Mouse (Mus musculus): ENCODE data around the gene Hsp90ab1. TPM values are rescaled to one million over a fixed set of nuclear protein-coding genes. Genes with fewer than 3 reads are reported as not detected.

The Hsp90ab1 gene
- polyA plus RNA-seq, 1 experiment, result 1,606 TPM

DNA sequence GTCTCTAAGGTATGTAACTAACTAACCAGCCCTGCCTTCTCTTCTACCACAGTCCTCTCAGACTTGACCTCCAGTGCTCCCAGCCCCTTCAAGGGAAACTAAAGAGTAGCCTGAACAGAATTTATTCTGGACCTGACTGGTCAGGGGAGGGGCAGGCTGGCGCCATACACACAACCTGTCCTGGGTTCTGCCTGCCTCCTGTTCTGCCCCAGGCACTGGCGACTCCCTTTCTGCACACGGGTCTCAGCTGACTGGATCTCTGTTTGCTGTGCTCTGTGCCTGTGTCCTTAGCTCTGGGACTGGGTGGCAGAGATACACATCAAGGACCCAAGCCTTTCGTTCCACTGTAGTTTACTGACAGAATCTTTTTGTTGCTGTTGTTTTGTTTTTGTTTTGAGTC, 6.5 kb upstream of the Hsp90ab1 start:
- H3K4me3 ChIP-seq, result no peak overlapping the region
- H3K79me2 ChIP-seq (ENCODE audit: control insufficient read depth, insufficient read depth), result no peaks in the 10 kb centered on the region
- H3K36me3 ChIP-seq (ENCODE audit: control insufficient read depth, insufficient read depth), result no peaks in the 10 kb centered on the region
- H3K27me3 ChIP-seq (ENCODE audit: control insufficient read depth, insufficient read depth, insufficient read length), result no peaks in the 10 kb centered on the region
- no peak overlapping the region for H3K4me2 ChIP-seq (ENCODE audit: low read depth)
- H3ac ChIP-seq (ENCODE audit: control insufficient read depth, insufficient read length), result no peak overlapping the region
- no peak for TF ChIP-seq SRF (IDR thresholded peaks at IDR 0.05; ENCODE audit: control insufficient read depth, insufficient read length, low read depth)
- no peak for TF ChIP-seq CEBPB (IDR thresholded peaks at IDR 0.05; ENCODE audit: insufficient read depth, poor library complexity, severe bottlenecking)
- no peak for TF ChIP-seq MYOG (IDR thresholded peaks at IDR 0.05; ENCODE audit: control insufficient read depth in 1 of 3, insufficient read depth in 1 of 3, insufficient read length in 2 of 3, low read depth in 2 of 3)
- TF ChIP-seq MYOD1 (IDR thresholded peaks at IDR 0.05; ENCODE audit: control insufficient read depth in 1 of 3, insufficient read length in 2 of 3, low read depth in 2 of 3), result no peak
- no peak for TF ChIP-seq TCF12 (IDR thresholded peaks at IDR 0.05; ENCODE audit: insufficient read depth, poor library complexity, severe bottlenecking)
- no peak for TF ChIP-seq USF1 (IDR thresholded peaks at IDR 0.05; ENCODE audit: low read depth)
- no peak for TF ChIP-seq MAX (IDR thresholded peaks at IDR 0.05; ENCODE audit: low read depth)
- TF ChIP-seq E2F4 (IDR thresholded peaks at IDR 0.05; ENCODE audit: insufficient read depth), result no peak
- no peak for TF ChIP-seq POLR2A (IDR thresholded peaks at IDR 0.05; ENCODE audit: insufficient read length, low read depth)

DNA sequence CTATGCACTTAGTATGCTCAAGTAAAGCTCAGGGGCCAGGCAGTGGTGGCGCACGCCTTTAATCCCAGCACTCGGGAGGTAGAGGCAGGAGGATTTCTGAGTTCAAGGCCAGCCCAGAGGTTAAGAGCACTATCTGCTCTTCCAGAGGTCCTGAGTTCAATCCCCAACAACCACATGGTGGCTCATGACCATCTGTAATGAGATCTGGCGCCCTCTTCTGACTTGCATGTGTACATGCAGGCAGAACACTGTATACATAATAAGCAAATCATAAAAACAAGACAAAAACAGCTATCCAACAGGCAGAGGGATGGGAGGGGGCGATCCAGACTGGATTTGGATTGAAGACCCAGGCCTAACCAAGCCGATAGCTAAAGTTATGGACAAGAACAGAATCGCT, 5.8 kb upstream of the Hsp90ab1 start:
- TF ChIP-seq USF1 (IDR thresholded peaks at IDR 0.05; ENCODE audit: low read depth), result no peak
- no peak for TF ChIP-seq POLR2A (IDR thresholded peaks at IDR 0.05; ENCODE audit: insufficient read length, low read depth)
- no peak for TF ChIP-seq REST (IDR thresholded peaks at IDR 0.05; ENCODE audit: insufficient read depth, insufficient read length)
- TF ChIP-seq MYOD1 (IDR thresholded peaks at IDR 0.05; ENCODE audit: control insufficient read depth in 1 of 3, insufficient read length in 2 of 3, low read depth in 2 of 3), result no peak
- TF ChIP-seq E2F4 (IDR thresholded peaks at IDR 0.05; ENCODE audit: insufficient read depth), result no peak
- TF ChIP-seq POLR2AphosphoS2 (IDR thresholded peaks at IDR 0.05; ENCODE audit: insufficient read length, low read depth), result no peak
- H3K4me2 ChIP-seq (ENCODE audit: low read depth), result no peak overlapping the region
- H3K36me3 ChIP-seq (ENCODE audit: control insufficient read depth, insufficient read depth), result no peaks in the 10 kb centered on the region
- H3ac ChIP-seq (ENCODE audit: control insufficient read depth, insufficient read length), result no peak overlapping the region
- H3K79me2 ChIP-seq (ENCODE audit: control insufficient read depth, insufficient read depth), result no peaks in the 10 kb centered on the region
- no peaks in the 10 kb centered on the region for H3K27me3 ChIP-seq (ENCODE audit: control insufficient read depth, insufficient read depth, insufficient read length)
- H3K4me3 ChIP-seq, result no peak overlapping the region

DNA sequence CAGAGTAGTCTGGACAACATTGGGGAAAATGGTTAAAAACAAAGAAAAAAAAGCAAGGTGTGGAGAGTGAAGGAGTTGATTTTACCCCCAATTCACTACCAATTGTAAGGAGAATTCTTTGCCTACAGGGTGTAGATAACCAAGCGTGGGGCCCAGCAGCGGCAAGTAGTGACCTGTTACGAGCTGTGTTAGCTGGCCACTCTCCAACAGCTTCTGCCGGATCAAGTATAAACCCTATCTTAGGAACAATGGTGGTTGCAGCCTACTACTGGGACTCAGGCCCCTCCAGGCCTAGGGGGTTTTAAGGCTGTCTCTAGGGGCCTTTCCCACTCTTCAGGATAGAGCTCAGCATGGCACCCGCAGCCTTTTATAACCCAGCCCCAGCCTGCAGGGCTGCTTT, 5.2 kb upstream of the Hsp90ab1 start:
- no peak overlapping the region for H3ac ChIP-seq (ENCODE audit: control insufficient read depth, insufficient read length)
- TF ChIP-seq CEBPB (IDR thresholded peaks at IDR 0.05; ENCODE audit: insufficient read depth, poor library complexity, severe bottlenecking) (no peak), SRF (IDR thresholded peaks at IDR 0.05; ENCODE audit: control insufficient read depth, insufficient read length, low read depth) (no peak), MYOD1 (IDR thresholded peaks at IDR 0.05; ENCODE audit: control insufficient read depth in 1 of 3, insufficient read length in 2 of 3, low read depth in 2 of 3) (no peak), REST (IDR thresholded peaks at IDR 0.05; ENCODE audit: insufficient read depth, insufficient read length) (no peak), USF1 (IDR thresholded peaks at IDR 0.05; ENCODE audit: low read depth) (no peak), MAX (IDR thresholded peaks at IDR 0.05; ENCODE audit: low read depth) (no peak), TCF3 (IDR thresholded peaks at IDR 0.05; ENCODE audit: insufficient read length, low read depth) (no peak), POLR2AphosphoS2 (IDR thresholded peaks at IDR 0.05; ENCODE audit: insufficient read length, low read depth) (no peak), TCF12 (IDR thresholded peaks at IDR 0.05; ENCODE audit: insufficient read depth, poor library complexity, severe bottlenecking) (no peak), MYOG (IDR thresholded peaks at IDR 0.05; ENCODE audit: control insufficient read depth in 1 of 3, insufficient read depth in 1 of 3, insufficient read length in 2 of 3, low read depth in 2 of 3) (no peak), E2F4 (IDR thresholded peaks at IDR 0.05; ENCODE audit: insufficient read depth) (no peak)
- no peak overlapping the region for H3K4me3 ChIP-seq
- no peaks in the 10 kb centered on the region for H3K36me3 ChIP-seq (ENCODE audit: control insufficient read depth, insufficient read depth)
- no peaks in the 10 kb centered on the region for H3K79me2 ChIP-seq (ENCODE audit: control insufficient read depth, insufficient read depth)
- no peak overlapping the region for H3K4me2 ChIP-seq (ENCODE audit: low read depth)
- H3K27me3 ChIP-seq (ENCODE audit: control insufficient read depth, insufficient read depth, insufficient read length), result no peaks in the 10 kb centered on the region

DNA sequence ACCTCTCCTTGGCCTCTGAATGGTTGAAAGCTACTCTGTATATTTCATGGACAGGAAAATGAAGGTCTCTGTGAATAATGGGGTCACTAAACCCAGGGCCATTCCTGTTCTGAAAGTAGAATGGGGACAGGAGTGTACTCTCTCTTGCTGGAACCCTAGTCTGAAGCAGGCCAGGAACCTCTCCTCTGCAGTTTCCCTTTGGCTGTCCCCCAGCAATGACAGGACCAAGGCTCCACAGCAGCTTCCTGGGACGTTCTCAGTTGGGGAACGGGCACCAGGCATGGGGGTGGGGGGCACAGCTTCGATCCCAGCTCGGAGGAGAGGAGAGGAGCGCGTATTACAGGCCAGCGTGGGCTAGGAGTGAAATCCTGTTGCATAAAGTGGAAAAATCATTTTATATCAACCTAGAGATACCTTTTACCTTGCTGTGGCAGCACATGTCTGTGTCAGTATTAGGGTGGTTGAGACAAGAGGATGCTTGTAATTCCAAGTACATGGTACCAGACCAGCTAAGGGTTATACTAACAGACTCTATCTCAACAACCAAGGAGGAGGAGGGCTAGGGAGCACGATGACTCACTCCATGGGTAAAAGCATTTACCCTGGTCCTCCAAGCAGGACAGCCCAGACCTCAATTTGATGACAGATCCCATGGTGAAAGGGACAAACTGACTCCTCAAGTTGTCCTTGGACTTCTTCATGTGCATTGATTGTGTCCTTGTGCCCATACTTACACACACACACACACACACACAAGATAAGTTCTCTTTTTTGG, 2.2 kb upstream of the Hsp90ab1 start:
- peaks cover 18% of the 10 kb centered on the region for H3K36me3 ChIP-seq (ENCODE audit: control insufficient read depth, insufficient read depth)
- TF ChIP-seq TCF3 (IDR thresholded peaks at IDR 0.05; ENCODE audit: insufficient read length, low read depth), result no peak
- H3K4me2 ChIP-seq (ENCODE audit: low read depth), result peak overlapping the region; percentile 70
- no peak overlapping the region for H3ac ChIP-seq (ENCODE audit: control insufficient read depth, insufficient read length)
- peaks cover 27% of the 10 kb centered on the region for H3K79me2 ChIP-seq (ENCODE audit: control insufficient read depth, insufficient read depth)
- no peaks in the 10 kb centered on the region for H3K27me3 ChIP-seq (ENCODE audit: control insufficient read depth, insufficient read depth, insufficient read length)
- H3K4me3 ChIP-seq, result peak overlapping the region; percentile 95

DNA sequence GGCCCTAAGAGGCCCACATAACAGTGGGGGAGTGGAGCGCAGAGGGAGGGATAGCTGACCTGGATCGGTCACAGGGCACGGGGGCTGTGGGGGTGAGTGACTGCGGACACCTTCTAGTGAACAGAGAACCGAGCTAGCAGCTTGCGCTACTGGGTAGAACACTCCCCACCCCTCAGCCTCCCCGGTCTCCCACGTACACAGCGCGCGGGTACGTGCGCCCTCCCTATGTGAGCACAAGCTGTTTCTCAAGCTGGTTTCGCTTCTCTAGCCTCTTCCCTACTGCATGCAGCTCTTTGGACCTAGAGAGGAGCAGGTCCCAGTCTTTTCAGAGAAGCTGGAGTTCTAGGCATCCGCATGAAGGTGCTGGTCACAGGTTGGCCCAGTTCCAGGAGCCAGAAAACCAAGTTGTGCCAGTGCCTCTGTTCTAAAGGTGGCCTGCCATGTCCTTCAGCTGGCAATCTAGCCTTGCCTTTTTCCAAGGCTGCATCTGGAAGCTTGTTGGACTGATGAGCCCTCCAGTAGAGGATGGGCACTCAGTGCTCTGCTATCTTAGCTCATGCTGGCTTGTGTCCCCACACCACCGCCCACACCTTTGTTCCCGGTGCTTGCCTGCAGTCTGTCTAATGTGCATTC, 1.2 kb upstream of the Hsp90ab1 start:
- Histone ChIP-seq H3K4me2 (ENCODE audit: low read depth) (peak overlapping the region; percentile 70), H3K27me3 (ENCODE audit: control insufficient read depth, insufficient read depth, insufficient read length) (no peaks in the 10 kb centered on the region), H3K36me3 (ENCODE audit: control insufficient read depth, insufficient read depth) (peaks cover 29% of the 10 kb centered on the region), H3K79me2 (ENCODE audit: control insufficient read depth, insufficient read depth) (peaks cover 31% of the 10 kb centered on the region), H3ac (ENCODE audit: control insufficient read depth, insufficient read length) (peak overlapping the region; percentile 86), H3K4me3 (peak overlapping the region; percentile 95)
- TF ChIP-seq MYOD1 (IDR thresholded peaks at IDR 0.05; ENCODE audit: control insufficient read depth in 1 of 3, insufficient read length in 2 of 3, low read depth in 2 of 3) (no peak), USF1 (IDR thresholded peaks at IDR 0.05; ENCODE audit: low read depth) (no peak), E2F4 (IDR thresholded peaks at IDR 0.05; ENCODE audit: insufficient read depth) (no peak), SRF (IDR thresholded peaks at IDR 0.05; ENCODE audit: control insufficient read depth, insufficient read length, low read depth) (no peak), POLR2A (IDR thresholded peaks at IDR 0.05; ENCODE audit: insufficient read length, low read depth) (peak; percentile 32), TCF12 (IDR thresholded peaks at IDR 0.05; ENCODE audit: insufficient read depth, poor library complexity, severe bottlenecking) (no peak), MAX (IDR thresholded peaks at IDR 0.05; ENCODE audit: low read depth) (no peak), TCF3 (IDR thresholded peaks at IDR 0.05; ENCODE audit: insufficient read length, low read depth) (no peak), CEBPB (IDR thresholded peaks at IDR 0.05; ENCODE audit: insufficient read depth, poor library complexity, severe bottlenecking) (no peak), REST (IDR thresholded peaks at IDR 0.05; ENCODE audit: insufficient read depth, insufficient read length) (no peak), POLR2AphosphoS2 (IDR thresholded peaks at IDR 0.05; ENCODE audit: insufficient read length, low read depth) (peak; percentile 40), MYOG (IDR thresholded peaks at IDR 0.05; ENCODE audit: control insufficient read depth in 1 of 3, insufficient read depth in 1 of 3, insufficient read length in 2 of 3, low read depth in 2 of 3) (no peak)
